Mouse (Mus musculus) cerebellum, postnatal 14 days (tissue): ENCODE results near the gene Dpp10.

ENCODE experiments used
- DNase-seq, 2 experiments: peaks; one replicate each; pipeline ENCODE4 v3.0.0; 2021; ENCODE audit warnings: mixed read lengths in 2 of 2

The Dpp10 gene

GRCm38 (mm10) chr1:123919606-123920005 lies 125.8 kb downstream of the Dpp10 start:
- no peak for DNase-seq

DNA sequence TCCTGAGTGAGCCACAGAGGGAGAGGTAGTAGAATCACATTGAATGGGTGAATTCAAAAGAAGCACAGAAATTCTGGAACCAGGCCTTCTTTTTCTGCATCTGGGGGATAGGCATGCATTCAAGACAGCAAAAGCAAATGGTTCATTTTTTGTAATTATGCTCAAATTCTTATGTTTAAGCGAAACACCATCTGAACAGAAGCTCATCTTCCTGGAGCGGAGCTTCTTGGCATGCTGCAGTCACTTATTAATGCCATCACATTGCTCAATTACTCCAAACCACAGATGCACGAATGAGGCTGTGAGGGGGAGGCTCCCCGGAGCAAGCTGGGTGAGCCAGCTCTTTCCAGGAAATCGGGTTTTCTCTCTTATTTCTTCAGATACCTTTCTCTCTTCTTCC lies 142.7 kb downstream of the Dpp10 start:
- peak in 1 of 2 experiments; percentile 9 for DNase-seq

DNA sequence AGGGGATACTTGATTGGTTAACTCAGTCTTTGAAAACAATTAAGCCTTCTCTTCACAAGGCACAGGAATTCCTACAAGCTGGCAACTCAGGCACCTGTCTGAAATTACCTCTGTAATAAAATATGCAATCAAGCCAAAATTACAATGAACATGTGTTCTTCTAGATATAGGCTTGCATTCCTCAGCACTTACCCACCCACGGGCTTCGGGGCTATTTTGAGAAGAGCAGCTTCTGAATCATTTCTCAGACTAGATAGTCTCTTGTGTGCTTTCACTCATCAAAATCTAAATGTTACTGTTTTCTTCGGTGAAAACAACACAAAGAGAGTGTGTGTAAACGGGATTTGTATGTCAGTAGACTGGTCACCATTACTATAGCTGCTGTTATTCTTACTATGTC lies 144.1 kb downstream of the Dpp10 start:
- DNase-seq, result no peak

DNA sequence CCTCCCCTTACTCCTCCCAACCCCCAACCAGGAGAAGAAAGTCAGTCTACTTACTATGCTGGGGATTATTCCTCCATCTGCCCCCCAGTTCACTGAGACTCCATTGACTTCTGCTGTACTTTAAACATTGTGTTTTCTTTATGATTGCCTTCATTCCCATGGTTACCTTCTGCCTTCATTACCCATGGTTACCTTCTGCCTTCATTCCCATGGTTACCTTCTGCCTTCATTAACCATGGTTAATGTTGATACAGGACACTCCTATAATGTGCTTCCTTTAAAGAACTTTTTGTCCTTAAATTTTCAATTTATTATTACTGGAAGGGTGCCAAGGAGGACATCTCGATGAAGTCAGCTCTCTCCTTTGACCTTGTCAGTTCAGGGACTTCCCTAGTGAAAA lies 158.1 kb downstream of the Dpp10 start:
- no peak for DNase-seq

DNA sequence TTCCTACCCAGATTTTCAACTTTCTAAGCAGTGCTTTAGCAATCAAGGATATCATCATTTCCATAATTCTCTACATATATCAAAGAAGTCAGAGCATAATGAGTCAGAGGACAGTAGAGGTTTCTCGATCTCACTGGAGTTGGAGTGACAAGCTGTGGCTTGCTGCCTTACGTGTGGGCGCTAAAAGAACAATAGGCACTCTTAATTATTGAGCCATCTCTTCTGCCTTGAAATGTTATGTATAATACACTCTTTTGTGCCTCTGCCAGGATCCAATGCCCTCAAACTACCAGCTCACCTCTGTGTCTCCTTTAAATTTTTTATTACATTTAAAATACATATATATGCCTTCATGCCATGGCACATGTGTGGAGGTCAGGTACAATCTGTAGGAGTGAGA lies 198.5 kb downstream of the Dpp10 start:
- DNase-seq, result no peak

DNA sequence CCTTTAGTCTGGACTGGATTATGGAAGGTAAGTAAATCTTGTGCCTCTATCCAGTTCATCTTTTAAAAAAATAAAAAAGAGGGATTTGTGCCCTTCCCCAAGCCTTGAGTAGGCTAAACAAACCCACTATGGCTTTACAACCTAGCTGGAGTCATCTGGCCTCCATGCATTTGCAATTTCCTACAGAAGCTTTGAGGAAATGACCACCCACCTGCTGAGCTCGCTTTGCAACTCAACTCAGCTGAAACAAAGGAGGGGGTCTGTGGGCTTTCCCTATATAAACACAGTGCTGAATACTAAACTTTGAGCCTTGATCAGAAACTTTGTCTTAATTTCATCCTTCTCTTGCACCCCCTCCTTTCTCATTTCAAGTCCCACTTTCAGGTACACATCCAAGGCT lies 244.2 kb downstream of the Dpp10 start:
- no peak for DNase-seq

GRCm38 (mm10) chr1:123765511-123765910 lies 279.8 kb downstream of the Dpp10 start:
- DNase-seq, result no peak

GRCm38 (mm10) chr1:123762272-123762671 lies 283.1 kb downstream of the Dpp10 start:
- DNase-seq, result no peak

DNA sequence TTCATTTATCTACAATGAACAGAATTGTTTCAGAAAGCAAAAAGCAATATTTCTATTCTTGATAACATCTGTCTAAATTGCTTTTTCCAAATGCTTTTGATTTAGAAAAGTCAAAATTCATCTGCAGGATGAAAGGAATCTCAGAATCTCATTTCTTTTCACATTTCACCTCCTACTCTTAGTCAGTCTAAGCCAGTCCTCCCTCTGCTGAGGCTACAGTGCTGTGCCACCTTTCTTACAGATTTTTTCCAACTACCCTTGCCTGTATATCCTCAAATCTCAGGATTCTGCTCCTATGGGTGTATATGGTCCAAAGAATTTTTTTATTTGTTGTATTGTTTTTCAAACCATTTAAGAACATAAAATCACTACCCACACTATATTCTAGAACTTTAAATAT lies 289.3 kb downstream of the Dpp10 start:
- no peak for DNase-seq

GRCm38 (mm10) chr1:123707292-123707691 lies 338.1 kb downstream of the Dpp10 start:
- DNase-seq, result peak; percentile 29 to 40

DNA sequence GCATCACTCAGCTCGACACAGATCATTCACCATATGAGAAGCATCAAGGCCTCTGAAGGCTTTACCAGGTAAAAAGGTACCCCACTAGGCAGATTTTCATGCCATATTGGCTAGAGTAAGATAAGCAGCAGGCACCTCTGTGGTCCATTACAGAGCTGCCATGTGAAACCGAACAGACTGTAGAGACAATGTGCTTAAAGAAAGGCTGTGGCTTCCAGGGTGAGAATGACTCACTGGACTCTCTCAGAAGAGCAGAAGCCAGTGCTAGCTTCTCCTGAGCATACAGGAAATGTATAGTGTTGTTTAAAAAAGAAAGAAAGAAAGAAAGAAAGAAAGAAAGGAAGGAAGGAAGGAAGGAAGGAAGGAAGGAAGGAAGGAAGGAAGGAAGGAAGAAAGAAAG lies 386.9 kb downstream of the Dpp10 start:
- peak in 1 of 2 experiments; percentile 18 for DNase-seq

- peak in 1 of 2 experiments; percentile 14 for DNase-seq
Observed at GRCm38 (mm10) chr1:123656607-123657006, 388.8 kb downstream of the Dpp10 start.

GRCm38 (mm10) chr1:123637897-123638296 lies 407.5 kb downstream of the Dpp10 start:
- no peak for DNase-seq

DNA sequence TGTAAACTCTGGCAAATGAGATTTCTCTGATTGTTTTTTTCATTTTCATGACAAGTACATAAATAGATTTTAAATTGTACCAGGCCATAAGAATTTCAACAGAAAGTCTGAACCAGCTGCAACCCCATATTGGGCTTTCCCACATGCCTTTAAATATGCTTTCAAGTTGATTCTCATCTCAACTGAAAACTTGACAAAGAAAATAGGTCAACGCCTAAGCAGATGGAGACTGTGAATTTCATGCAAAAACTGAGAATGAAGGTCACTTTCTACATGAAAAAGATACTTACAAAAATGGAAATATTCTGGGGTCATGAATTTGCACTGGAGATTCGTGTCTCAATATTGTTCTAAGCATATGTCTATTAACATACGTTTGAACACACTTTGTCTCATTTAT lies 417.1 kb downstream of the Dpp10 start:
- DNase-seq, result no peak

GRCm38 (mm10) chr1:123584857-123585256 lies 460.5 kb downstream of the Dpp10 start:
- no peak for DNase-seq

DNA sequence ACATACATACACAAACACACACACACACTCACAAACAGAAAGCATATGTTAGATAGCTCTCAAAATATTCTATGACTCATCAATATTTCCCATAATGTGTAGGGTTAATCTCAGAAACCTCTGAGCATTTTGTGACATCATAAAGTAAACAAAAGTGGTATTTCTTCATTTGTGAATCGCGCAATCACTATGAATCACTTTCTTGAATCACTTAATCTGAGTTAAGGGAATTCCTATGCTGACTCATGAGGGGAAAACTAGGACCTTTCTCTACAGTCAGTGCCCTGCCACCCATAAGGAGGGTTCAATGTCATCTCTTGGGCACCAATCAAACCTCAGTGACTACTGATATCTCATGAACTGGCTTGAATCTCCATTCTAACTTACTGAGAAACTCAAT lies 465.2 kb downstream of the Dpp10 start:
- no peak for DNase-seq

GRCm38 (mm10) chr1:123573713-123574112 lies 471.6 kb downstream of the Dpp10 start:
- no peak for DNase-seq

DNA sequence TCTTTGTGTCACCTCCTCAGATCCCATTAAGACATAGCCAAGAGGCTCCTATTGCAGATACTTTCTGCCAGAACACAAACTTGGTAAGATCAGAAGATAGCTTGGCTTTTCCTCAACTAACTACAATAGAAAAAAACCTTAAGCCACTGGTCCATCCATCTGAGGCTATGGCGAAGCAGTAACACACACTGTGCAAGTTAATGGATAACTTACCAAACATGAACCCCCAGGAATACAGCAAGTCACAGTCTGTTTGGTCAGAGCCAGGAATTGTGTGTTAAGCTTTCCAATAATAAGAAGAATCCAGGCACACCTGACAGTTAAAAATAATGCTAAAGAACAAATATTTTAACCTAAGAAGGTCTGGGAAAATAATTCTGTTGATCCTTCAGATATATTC lies 502.9 kb downstream of the Dpp10 start:
- no peak for DNase-seq

DNA sequence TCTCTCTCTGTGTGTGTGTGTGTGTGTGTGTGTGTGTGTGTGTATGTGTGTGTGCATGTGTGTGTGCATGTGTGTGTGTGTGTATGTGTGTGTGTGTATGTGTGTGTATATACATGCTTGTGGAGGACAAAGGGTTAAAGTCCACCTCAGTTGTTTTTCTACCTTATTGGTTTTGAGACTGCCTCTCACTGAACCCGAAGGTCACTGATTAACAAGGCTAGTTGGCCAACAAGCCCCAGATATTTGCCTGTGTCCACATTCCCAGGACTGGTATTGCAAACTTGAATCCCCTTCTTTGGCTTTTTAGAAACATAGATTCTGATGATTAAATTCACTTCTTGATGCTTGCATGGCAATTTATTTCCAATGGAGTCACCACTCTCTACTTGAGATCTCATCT lies 577.6 kb downstream of the Dpp10 start:
- DNase-seq, result no peak

GRCm38 (mm10) chr1:123414163-123414562 lies 631.2 kb downstream of the Dpp10 start:
- DNase-seq, result peak; percentile 12 to 26

DNA sequence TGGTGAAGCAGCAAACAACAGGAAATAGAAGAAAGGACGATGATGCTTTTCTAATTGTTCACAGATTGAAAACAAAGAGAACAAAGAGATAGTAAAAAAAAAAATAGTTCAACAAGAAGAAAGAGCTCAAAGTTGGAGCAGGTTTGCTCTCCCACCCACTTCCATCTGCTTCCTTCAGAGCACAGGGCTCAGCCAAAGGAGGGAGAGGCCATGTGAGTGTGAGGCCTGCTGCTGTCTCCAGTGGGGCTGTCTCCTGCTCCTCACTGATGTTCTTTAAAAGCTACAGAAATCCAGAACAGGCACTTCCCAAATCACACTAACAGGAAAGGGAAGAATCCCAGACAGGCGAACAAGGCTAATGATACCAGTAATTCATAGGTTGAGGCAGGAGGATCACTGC lies 694.1 kb downstream of the Dpp10 start:
- DNase-seq, result no peak

GRCm38 (mm10) chr1:123337877-123338276 lies 707.5 kb downstream of the Dpp10 start:
- DNase-seq, result no peak

GRCm38 (mm10) chr1:123316886-123317285 lies 728.5 kb downstream of the Dpp10 start:
- no peak for DNase-seq
